Mouse (Mus musculus): ENCODE results near the gene Klc4.

Gene Klc4

DNA sequence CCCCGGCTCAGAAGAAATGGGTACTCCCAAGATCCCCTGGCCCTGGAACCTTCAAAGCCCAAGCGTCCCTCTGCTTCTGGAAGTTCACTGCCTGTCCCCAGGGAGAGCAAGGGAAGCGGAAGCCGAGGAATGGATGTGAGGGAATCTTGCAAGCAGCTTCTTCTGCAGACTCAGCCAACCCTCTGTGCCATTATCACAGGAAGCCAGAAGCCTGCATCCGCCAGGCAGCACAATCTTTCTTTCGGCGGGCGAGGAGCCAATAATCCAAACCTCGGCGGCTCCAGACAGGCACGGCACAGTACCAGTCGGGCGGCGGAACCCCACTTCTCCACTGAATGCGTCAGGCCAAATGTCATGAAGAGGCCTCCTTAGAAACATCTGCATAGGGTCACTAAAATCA is 24.5 kb downstream of the Klc4 start:
- no peak for DNase-seq (ENCODE audit: low spot score)

DNA sequence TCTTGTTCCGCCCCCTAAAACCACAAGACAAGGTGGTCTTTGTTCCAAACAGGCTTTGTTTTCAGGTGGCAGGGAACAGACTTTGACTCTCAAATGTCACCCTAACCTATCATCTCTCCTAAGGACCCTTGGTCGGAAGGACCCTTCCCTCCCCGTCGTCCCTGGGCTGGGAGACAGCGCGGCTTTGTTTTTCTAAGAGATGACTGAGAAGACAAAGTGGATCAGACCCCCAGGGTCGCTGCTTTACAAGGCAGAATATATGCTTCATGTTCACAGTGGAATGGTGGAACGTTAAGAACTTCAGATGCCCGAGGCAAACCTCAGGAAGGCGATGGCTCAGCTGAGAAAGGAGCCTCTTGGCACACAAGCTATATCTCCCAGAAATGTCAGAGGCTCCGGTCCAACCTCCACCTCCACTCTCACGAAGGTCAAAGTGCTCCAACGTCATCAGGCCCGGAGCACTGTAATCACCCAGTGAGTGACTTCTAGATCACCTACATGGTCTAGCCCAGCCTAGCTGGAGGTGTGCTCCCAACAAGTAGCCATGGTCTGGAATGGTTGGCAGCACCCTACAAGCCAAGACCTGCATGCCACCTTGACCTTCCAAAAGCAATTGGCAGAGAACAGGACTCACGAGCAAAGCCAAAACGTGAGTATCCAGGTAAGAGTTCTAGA is 26.0 kb downstream of the Klc4 start:
- DNase-seq (ENCODE audit: low spot score): no peak

GRCm38 (mm10) chr17:46618769-46619682 is 26.8 kb downstream of the Klc4 start:
- DNase-seq (ENCODE audit: low spot score): no peak

DNA sequence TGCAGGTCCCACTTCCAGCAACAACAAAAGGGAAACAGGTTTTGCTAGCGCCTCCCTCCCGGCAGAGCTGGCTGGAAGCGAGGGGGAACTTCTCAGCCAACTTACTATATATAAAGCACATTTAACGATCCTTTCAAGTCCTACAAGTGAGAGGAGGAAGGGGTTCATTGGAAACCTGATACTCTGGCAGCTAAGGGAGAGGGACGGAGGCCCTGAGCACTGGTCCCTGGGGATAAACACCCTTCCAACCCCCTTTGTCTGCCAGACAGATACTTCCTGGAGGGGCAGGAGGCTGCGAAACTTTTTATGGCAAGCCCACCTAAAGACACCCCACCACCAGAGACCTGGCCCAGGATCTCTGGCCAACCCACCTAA is 27.4 kb downstream of the Klc4 start:
- DNase-seq (ENCODE audit: low spot score): no peak

DNA sequence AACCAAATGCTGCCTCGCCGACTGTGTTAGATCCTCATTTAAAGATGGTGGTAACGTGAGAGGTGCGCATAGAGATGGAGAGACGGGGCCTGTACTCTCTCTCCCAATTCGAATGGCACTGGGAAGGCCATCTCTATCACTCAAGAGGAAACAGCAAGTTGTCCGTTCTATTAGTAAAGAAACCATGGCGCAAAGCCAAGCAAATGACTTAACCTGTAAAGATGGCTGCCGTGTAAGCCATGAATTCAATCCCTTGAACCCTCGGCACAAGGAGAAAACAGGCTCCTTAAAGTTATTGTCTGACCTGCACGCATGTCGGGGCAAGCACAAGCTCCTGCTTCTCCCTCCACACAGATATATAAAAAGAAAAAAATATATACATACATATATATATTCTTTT is 28.0 kb downstream of the Klc4 start:
- DNase-seq (ENCODE audit: low spot score): no peak

- no peak for DNase-seq (ENCODE audit: low spot score)
Observed at GRCm38 (mm10) chr17:46613229-46613628, 32.6 kb downstream of the Klc4 start.

- no peak for DNase-seq (ENCODE audit: low spot score)
Observed at GRCm38 (mm10) chr17:46612820-46613219, 33.0 kb downstream of the Klc4 start.

- DNase-seq (ENCODE audit: low spot score): no peak
Observed at GRCm38 (mm10) chr17:46612189-46612588, 33.6 kb downstream of the Klc4 start.

DNA sequence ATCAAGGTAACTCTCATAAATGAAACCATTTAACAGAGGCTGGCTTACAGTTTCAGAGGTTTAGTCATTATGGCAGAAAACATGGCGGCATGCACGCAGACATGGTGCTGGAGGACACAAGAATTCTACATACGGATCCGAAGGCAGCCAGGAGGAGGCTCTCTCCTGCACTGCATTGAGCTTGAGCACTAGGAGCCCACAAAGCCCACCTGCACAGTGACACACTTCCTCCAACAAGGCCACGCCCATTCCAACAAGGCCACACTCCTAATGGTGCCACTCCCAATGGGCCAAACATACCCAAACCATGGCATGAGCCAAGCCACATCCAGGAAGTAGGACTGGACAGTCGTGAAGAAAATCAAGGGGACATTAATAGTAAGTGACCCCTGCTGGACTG is 34.5 kb downstream of the Klc4 start:
- DNase-seq (ENCODE audit: low spot score): no peak

DNA sequence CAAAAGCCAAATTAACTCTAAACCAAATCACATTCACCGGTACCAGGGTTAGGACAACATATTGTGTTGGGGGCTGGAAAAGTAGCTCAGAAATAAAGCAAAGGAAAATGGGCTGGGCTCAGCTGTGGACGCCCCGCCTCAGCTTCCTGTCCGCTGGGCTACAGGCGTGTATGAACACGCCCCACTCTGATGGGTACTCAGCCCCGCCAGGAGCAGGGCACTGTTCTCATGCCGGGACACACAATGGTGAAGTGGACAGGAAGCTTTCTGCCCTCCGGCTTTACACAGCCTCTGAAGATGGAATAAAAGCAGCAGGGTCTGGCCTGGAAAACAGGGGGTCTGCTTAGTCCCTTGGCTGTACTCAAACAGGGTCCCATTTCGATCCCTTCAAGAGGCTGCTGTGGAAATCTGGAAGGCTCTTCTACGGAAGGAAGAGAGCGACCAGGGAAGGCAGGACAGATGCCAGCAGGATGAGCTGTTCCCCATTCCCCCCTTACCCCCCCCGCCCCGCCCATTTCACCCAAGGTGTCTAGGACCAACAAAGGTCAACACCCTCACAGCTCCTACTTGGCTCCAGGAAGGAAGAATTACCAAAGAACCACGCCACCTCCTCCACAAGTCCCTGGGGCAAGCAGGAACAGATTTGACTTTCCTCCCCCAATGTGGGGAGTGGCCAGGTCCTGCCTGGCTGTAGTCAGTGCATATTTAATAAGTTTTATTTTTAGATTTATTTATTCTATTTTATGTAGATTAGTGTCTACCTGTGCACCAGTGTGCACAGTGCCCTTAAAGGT is 35.9 kb downstream of the Klc4 start:
- DNase-seq (ENCODE audit: low spot score): no peak

DNA sequence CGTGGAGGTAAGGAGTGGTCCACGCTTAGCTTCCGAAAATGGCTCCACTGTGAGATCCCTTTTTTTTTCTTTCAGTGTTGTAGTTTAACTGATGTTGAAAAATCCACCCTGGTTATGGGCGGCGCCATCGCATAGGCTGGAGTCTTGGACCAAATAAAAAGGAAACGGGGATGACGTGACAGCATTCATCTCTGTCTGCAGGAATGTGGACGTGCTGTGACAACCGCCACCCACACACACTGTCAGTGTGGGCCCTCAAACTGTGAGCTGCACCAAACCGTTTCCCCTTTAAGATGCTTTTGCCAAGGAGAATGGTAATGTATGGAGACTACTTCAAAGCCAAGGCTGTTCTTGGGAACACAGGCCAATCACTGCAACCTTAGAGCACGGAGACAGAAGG is 39.8 kb downstream of the Klc4 start:
- no peak for DNase-seq (ENCODE audit: low spot score)

- DNase-seq (ENCODE audit: low spot score): no peak
Observed at GRCm38 (mm10) chr17:46605126-46605525, 40.7 kb downstream of the Klc4 start.

DNA sequence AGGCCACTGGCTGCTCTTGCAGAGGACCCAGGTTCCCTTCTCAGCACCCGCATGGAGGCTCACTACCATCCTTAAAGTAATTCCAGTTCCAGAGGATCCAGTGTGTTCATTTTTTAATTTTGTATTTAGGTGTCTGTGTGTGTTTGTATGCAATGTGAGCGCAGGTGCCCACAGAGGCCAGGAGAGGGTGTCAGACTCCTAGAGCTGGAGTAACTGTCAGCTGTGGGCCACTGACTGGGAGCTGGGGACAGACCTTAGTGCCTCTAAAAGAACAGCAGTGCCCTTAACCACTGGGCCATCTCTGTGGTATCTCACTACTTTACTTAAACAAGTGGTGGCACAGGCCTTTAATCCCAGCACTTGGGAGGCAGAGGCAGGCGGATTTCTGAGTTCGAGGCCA is 42.6 kb downstream of the Klc4 start:
- no peak for DNase-seq (ENCODE audit: low spot score)

DNA sequence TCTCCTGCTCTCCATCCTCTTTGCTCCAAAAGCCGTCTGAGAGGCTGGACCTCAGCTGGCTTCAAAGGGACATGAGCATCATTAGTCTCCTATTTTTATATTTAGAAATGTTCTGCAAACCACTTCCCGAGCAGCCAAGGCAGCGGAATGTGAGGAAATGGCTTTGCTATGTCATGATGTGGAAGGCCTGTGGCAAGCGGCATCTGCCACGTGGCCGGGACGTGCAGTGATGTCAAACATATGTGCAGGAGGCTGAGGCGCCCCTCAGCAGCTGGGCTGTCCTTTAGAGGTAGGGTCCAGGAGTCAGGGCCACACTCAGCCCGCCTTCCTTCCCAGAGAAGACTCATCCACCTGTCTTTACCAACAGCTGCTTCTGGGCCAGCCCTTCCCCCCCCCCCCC is 43.6 kb downstream of the Klc4 start:
- no peak for DNase-seq (ENCODE audit: low spot score)

- DNase-seq (ENCODE audit: low spot score): no peak
Observed at GRCm38 (mm10) chr17:46600569-46600968, 45.3 kb downstream of the Klc4 start.

DNA sequence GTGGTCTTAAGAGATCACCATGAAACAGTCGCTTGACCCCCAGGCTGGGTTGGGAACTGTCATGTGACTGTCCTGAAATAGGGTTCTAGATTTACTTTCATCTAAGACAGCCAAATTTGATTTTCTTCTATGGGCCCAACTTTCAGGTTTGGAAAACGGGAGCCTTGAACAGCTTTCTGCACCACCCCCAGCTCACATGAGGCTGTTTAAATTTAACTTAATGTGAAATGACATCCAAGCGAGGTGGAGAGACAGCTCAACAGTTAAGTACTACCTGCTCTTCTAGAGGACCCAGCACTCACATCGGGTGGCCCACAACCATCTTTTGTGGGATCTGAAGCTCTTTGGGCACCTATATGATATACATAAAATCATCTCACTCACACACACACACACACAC is 46.9 kb downstream of the Klc4 start:
- no peak for DNase-seq (ENCODE audit: low spot score)

DNA sequence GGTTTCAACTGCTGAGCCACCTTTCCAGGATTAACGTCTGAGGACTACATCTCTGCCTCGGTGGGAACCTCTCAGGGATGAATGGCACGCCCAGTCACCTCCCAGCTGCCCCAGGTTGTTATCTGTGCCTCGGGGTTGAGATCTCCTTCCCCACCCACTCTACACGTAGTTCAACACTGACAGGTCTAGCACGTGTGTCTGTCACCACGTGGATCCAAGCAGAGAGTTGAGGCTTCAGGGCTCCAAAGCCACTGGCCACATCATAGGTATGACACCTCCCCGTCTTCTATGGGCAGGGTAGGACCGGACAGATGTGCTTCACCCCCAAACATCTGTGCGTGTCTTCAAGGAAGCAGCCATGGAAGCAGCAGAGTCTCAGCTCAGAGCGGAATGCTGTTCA is 47.9 kb downstream of the Klc4 start:
- no peak for DNase-seq (ENCODE audit: low spot score)

DNA sequence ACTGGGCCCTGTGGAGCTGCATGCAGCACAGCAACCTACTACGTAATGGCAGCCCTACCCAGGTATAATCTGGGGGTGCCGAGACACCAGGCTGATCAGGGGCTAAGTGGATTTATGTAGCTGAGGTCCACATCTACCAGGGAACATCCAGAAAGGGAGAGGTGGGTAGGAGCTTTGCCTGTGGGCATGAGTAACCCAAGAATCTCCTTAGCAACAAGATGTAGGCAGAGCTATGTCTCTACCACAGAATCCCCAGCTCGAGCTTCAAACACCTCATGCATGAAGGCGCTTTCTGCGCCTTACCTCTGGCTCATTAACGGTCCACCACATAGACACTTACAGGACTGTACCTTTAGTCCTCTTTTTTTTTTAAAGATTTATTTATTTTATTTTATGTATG is 50.5 kb downstream of the Klc4 start:
- no peak for DNase-seq (ENCODE audit: low spot score)

- DNase-seq (ENCODE audit: low spot score): no peak
Observed at GRCm38 (mm10) chr17:46594606-46595005, 51.2 kb downstream of the Klc4 start.

DNA sequence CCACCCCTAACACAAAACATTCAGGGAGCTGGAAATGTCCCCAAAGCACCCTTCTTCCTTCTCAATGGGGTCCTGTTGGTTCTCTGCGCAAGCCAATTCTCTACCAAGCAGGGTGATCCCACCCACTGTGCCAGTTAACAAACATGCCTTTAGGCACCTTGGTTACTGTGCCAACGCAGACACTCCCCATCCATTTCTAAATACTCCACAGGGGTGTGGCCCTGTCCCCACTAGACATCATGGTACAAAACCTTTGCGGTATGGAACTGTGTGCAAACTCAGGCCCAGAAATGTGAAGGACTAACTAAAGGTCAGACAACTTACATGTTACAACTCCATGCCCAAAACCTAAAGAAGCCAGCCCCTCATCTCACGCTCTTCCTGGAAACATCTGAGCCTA is 52.7 kb downstream of the Klc4 start:
- DNase-seq (ENCODE audit: low spot score): no peak

DNA sequence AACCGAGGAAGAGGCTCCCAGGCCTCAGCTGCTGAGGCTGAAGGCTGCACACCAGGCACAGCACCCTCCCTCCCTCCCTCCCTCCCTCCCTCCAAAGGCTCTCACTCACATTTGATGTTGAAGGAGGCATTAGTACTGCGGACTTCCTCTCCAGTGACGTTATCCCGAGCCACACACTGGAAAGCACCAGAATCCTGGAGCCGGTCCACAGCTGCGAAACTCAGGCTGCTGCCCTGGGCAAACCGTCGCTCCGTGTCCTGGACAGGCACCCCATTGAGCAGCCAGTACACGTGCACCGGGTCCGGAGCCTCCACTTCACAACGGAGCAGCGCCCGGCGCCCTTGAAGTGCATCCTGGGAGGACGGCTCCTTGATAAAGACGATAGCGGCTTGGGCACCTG is 54.4 kb downstream of the Klc4 start:
- DNase-seq (ENCODE audit: low spot score): no peak

- no peak for DNase-seq (ENCODE audit: low spot score)
Observed at GRCm38 (mm10) chr17:46590439-46590838, 55.4 kb downstream of the Klc4 start.
